Mouse (Mus musculus) small intestine, adult 2 months (tissue): ENCODE data around the gene Map7. TPM values are rescaled to one million over a fixed set of nuclear protein-coding genes. Genes with fewer than 3 reads are reported as not detected.

Source experiments
- H3K27ac ChIP-seq: fragments of 200-500 bp; 2 replicates; pipeline ENCODE4 v1.5.1; 2012; ENCODE audit warnings: low read depth, low read length, control low read depth, inconsistent platforms; ENCODE audit not compliant: insufficient read depth
- H3K27me3 ChIP-seq: fragments of 200-500 bp; 2 replicates; pipeline ENCODE4 v1.6.1; 2012; ENCODE audit warnings: mild to moderate bottlenecking, moderate library complexity, low read length, inconsistent platforms; ENCODE audit not compliant: control insufficient read depth, insufficient read depth
- H3K36me3 ChIP-seq: fragments of 200-500 bp; 2 replicates; pipeline ENCODE4 v1.6.1; 2012; ENCODE audit warnings: mild to moderate bottlenecking, low read length, control low read depth, inconsistent platforms; ENCODE audit not compliant: control insufficient read depth, insufficient read depth
- H3K4me1 ChIP-seq: fragments of 200-500 bp; 2 replicates; pipeline ENCODE4 v1.6.1; 2012; ENCODE audit warnings: low read length, inconsistent platforms, mixed read lengths; ENCODE audit not compliant: control insufficient read depth, insufficient read depth, insufficient read length
- H3K4me3 ChIP-seq: fragments of 200-500 bp; 2 replicates; pipeline ENCODE4 v1.5.1; 2012; ENCODE audit warnings: low read depth, mild to moderate bottlenecking, control low read depth, inconsistent platforms, low read length, moderate library complexity
- CTCF ChIP-seq: fragments of 200-500 bp; IDR thresholded peaks from 2 replicates; pipeline ENCODE4 v1.5.1; 2012; ENCODE audit warnings: low read depth, mild to moderate bottlenecking, control low read depth, inconsistent platforms, low read length, moderate library complexity, mixed read lengths; ENCODE audit not compliant: insufficient replicate concordance, insufficient read length; ENCODE audit errors: extremely low read depth
- POLR2A ChIP-seq: fragments of 200-500 bp; IDR thresholded peaks from 2 replicates; pipeline ENCODE4 v1.6.1; 2012; ENCODE audit warnings: low read depth, mild to moderate bottlenecking, control low read depth, inconsistent platforms, low read length, moderate library complexity
- WGBS: fragments of 180-500 bp; shearing (Covaris S2); methylation state at CpG from one replicate; pipeline ENCODE4 v1.1.7; 2018; 5-methylcytosine and 5-hydroxymethylcytosine counted together
- polyA plus RNA-seq: library from polyadenylated mRNA; depleted of rRNA; stranded (reverse); fragments of >200 nt; gene quantifications from 2 replicates; pipeline ENCODE4 v1.2.3, GENCODE M21; 2012

The Map7 gene
- polyA plus RNA-seq, 1 experiment: 40.8 TPM

DNA sequence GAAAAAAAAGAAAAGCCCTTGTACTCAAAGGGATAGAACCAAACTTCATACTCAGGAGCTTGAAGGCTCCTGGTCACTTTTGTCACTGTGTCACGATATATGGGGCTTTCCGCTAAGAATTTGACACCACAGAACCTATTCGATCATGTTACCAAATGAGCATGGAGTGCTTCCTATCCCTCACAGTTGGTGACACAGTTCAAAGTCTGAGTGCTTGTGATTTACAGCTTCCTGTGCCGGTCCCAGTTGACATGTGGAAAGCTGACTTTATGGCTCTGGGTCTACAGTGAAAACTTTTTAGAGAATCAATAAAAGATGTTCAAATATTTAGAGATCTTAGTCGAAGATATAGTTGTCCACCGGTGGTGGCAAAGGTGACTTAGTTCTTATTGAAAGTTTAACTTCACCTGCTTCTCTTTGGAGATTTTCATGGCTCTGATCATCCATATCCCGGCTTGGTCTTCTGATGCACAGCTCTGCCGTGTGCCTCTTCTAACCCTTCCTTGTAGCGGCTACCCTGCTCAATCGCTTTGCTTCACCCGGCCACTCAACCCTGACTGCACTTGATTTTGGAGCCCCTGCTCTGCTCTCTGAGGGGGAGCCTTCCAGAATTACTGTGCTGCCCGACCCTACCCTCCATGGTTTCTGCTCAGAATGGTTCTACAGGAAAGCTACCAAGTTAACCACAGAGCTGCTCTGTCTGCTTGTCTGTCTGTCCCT is 15.2 kb upstream of the Map7 start:
- WGBS: 39% methylated on average over 12 of the region's 12 CpGs
- H3K27me3 ChIP-seq: no peaks in the 10 kb centered on the region
- H3K36me3 ChIP-seq: peaks cover 9% of the 10 kb centered on the region
- no peak overlapping the region for H3K4me3 ChIP-seq
- 0 out of 2 replicates have a peak overlapping the region, but pooled peaks have one; percentile 16 for H3K27ac ChIP-seq
- no peak for TF ChIP-seq POLR2A
- TF ChIP-seq CTCF: no peak
- H3K4me1 ChIP-seq: no peaks in the 10 kb centered on the region; the same call in none of the 2 replicates

DNA sequence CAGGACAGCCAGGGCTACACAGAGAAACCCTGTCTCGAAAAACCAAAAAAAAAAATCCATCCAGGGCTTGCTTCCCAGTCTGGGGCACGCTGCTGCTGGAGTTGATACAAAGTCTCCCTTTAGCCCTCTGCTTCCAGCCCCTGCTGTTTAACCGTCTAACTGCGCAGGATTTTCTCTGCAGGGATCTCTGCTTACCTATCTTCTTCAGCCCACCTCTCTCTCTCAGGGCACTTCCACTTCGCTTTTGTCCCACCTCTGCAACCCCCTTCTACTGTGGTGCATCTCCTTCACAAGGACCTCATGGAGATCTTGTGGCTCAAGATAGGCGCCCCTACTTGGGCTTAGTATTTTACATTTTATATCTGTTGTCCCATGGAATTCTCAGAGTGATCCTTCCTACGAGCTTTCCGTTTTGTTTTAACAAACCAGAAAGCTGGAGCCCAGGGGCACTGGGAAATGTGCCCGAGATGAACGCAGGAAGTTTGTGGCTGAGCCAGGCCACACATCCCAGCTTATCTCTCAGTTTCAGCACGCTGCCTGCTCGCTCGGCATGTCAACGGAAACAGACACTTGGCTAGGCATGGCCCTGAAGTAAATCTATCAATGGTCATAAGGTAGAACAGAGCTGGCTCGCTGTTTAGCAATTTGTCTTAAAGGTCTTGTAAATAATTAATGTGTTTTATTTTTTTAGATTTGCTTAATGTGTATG is 12.8 kb upstream of the Map7 start:
- WGBS: 78% methylated on average over 15 of the region's 15 CpGs
- peaks cover 13% of the 10 kb centered on the region for H3K36me3 ChIP-seq
- H3K4me1 ChIP-seq: no peaks in the 10 kb centered on the region; the same call in none of the 2 replicates
- H3K27ac ChIP-seq: no peak overlapping the region
- H3K27me3 ChIP-seq: no peaks in the 10 kb centered on the region
- no peak overlapping the region for H3K4me3 ChIP-seq
- TF ChIP-seq CTCF (no peak), POLR2A (no peak)

DNA sequence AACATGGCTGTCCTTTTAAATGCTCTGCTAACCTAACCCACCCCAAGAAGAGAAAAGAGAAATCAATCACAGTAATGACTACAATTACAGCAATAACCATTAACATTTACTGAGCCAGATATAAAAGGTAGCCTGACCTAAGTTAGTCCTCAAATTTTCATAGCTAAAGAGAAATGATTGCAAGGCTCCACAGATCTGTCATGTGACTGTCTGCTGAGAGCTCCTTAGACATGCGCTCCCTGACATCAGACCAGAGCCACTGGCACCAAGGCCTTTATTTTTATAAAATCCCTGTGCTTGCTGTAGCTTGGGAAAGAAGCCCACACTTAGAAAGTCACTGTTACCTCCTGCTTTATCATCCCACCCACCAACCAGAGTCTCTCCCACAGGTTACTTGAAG is 11.8 kb upstream of the Map7 start:
- TF ChIP-seq CTCF (no peak), POLR2A (no peak)
- Histone ChIP-seq H3K27ac (no peak overlapping the region), H3K36me3 (peaks cover 19% of the 10 kb centered on the region), H3K27me3 (no peaks in the 10 kb centered on the region), H3K4me1 (no peaks in the 10 kb centered on the region; the same call in none of the 2 replicates), H3K4me3 (no peak overlapping the region)
- 91% methylated on average over 1 of the region's 1 CpGs for WGBS

DNA sequence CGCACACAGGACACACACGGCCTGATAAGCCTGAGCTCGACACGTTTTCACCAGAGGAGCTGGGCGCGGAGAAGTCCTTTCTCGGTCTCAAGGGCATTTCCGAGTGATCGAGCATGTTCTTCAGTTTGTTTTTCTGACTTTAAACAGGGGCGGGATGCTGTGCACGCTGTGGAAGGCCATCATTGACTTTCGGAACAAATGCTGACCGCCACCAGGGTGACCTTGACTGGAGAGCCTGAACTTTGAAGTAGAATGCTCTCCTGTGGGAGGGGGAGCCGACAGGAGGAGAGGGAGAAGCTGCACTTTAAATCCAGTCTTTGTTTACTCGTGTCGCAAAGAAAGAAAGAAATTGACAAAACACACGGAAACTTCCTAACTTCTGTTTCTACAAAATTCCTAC is 6.9 kb upstream of the Map7 start:
- Histone ChIP-seq H3K4me3 (no peak overlapping the region), H3K4me1 (no peaks in the 10 kb centered on the region), H3K36me3 (peaks cover 11% of the 10 kb centered on the region), H3K27ac (no peak overlapping the region), H3K27me3 (no peaks in the 10 kb centered on the region)
- no peak for TF ChIP-seq POLR2A
- TF ChIP-seq CTCF: no peak
- 81% methylated on average over 17 of the region's 17 CpGs for WGBS

DNA sequence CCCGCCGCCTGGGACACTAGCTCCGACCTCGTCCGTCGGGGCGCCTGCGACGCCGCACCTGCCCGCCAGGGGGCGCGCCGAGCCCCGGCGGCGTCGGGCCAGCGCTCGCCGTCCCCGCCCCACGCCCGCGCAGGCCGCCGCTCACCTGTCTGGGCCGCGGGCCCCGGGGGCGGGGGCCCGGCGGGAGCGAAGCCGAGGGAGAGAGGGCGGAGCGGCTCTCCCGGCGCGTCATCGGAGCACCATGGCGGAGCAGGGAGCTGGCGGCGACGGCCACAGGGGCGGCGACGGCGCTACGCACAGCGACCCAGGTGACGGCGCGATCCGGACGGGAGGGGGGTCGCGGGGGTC is 476 bp downstream of the Map7 start:
- Histone ChIP-seq H3K36me3 (no peaks in the 10 kb centered on the region), H3K27ac (no peak overlapping the region), H3K27me3 (peaks cover 7% of the 10 kb centered on the region; the same call in 1 of the 2 replicates), H3K4me1 (peaks cover 7% of the 10 kb centered on the region; the same call in 1 of the 2 replicates), H3K4me3 (peak overlapping the region; percentile 76)
- under 1% methylated on average over 49 of the region's 58 CpGs for WGBS
- TF ChIP-seq CTCF: peak; percentile 57; the same call in 1 of the 2 replicates
- peak; percentile 60; the same call in 1 of the 2 replicates for TF ChIP-seq POLR2A

DNA sequence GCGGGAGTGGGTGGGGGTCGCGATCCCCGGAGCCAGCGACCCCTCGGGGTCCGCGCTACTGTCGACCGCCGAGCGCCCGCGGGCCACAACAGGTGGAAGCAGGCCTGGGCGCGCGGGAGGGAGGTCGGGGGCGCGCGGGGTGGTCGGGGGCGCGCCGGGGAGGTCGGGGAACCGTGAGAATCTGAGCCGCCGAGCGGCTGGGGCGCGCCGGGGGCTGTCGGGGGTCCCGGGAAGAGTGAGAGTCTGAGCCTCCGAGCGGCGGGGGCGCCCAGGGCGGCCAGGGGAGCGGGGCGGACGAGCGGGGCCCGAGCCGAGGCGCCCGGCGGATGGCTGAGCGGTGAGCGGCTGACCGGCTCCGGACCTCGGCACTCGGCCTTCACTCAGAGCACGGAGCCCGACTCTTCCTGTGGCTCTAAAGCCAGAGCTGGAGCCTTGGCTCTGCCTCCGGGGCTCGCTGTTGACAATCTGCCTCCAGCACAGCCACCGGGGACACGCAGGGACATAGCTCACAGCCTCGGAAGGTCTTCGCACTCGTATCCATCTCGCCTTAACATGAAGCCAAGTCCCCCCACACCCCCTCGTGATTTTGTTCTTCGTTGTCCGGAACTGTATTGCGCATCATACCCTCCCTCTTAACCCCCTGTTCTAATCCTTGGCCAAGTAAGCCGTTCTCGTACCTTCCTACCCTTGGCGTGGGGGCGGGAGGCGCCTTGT is 1.0 kb downstream of the Map7 start:
- WGBS: under 1% methylated on average over 69 of the region's 74 CpGs
- peaks cover 7% of the 10 kb centered on the region; the same call in 1 of the 2 replicates for H3K4me1 ChIP-seq
- peak overlapping the region; percentile 46 for H3K27ac ChIP-seq
- peaks cover 7% of the 10 kb centered on the region; the same call in 1 of the 2 replicates for H3K27me3 ChIP-seq
- TF ChIP-seq POLR2A (no peak), CTCF (no peak)
- peak overlapping the region; percentile 76 for H3K4me3 ChIP-seq
- H3K36me3 ChIP-seq: no peaks in the 10 kb centered on the region

DNA sequence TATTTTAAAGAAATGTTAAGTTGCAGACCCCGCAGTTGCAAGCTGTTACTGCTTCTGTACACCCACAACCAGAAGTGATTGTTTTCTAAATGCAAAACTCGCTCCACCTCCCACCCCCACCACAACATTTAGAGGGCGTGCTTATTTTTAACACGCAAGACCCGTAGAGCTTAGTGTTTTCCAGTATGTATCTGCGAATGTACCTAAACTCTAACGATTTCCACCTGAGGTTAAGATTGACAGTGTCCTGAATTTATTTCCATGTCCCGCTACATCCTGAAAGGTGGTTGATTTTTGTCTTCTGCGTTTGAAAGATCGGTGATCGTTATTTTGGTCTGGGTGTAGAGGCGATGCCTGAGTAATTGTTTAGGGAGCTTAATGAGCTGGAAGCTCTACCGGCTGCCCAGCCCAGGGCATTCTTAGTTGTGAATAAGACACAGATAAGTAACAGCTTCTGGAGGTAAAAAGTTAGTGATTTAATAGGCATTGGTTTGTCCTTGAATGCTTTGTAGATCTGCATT is 1.6 kb downstream of the Map7 start:
- 3% methylated on average over 13 of the region's 13 CpGs for WGBS
- H3K36me3 ChIP-seq: no peaks in the 10 kb centered on the region
- peaks cover 7% of the 10 kb centered on the region; the same call in 1 of the 2 replicates for H3K27me3 ChIP-seq
- peak overlapping the region; percentile 76 for H3K4me3 ChIP-seq
- peak overlapping the region; percentile 46 for H3K27ac ChIP-seq
- H3K4me1 ChIP-seq: peaks cover 7% of the 10 kb centered on the region; the same call in 1 of the 2 replicates
- TF ChIP-seq CTCF (no peak), POLR2A (no peak)
